8 mouse cellular contexts compared by ENCODE assay signal in the genomic region with DNA sequence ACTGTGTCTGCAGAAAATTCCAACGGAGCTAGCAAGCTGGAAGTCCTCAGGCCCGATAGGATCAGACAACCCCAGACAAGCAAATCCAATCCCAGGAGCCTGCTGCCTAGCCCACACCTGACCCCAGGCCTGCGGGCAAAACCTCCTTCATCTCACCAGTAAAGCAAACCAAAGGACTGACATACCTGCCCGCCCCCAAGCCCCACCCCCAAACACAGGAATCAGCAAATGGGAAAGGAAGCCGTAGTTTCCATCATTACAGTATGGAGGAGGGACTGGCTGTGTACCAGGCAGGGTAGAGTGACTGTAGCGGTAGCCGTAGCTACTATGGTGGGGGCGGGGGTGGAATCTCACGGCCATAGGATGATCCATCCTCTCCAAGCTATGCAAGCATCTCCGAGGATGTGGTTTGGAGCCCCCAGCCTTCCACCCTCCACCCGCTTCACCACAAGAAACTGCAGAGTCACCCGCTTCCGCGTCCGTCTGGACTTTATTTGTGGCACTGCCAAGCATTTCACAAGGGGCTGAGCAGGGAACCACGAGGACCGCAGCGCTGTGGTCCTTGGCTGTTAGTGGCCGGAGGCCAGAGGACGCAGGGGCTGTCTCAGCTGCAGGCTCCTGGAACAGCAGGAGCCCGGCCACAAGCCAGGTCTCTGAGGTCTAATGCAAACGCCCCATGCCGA. TPM values are rescaled to one million over a fixed set of nuclear protein-coding genes. Genes with fewer than 3 reads are reported as not detected.
DNase-seq lines count a peak whose midpoint lies in the region; ATAC-seq lines count a peak whose summit lies in the region.

No protein-coding gene starts in this region.

- no peaks in the 10 kb centered on the region for H3K36me3 ChIP-seq in hindbrain, embryonic 11.5 days (ENCODE audit: control insufficient read depth, insufficient read depth, low read length)
- no peaks in the 10 kb centered on the region for H3K36me3 ChIP-seq in kidney, embryonic 16.5 days (ENCODE audit: insufficient read depth, low read length)

- no peaks in the 10 kb centered on the region for H3K9me3 ChIP-seq in hindbrain, embryonic 11.5 days (ENCODE audit: control insufficient read depth, low read length)
- no peaks in the 10 kb centered on the region for H3K9me3 ChIP-seq in kidney, embryonic 16.5 days (ENCODE audit: low read length)

- WGBS in hindbrain, embryonic 11.5 days, result 26% methylated on average over 23 of the region's 23 CpGs
- WGBS in kidney, embryonic 16.5 days, result 52% methylated on average over 23 of the region's 23 CpGs

- no peaks in the 10 kb centered on the region; the same call in 1 of the 2 replicates for H3K4me1 ChIP-seq in hindbrain, embryonic 11.5 days (replicated peaks; ENCODE audit: control insufficient read depth, insufficient read depth, low read length)
- H3K4me1 ChIP-seq in kidney, embryonic 16.5 days (ENCODE audit: insufficient read depth, low read length), result peaks cover 21% of the 10 kb centered on the region

- no peak overlapping the region for H3K4me3 ChIP-seq in hindbrain, embryonic 11.5 days (ENCODE audit: low read depth, low read length)
- no peak overlapping the region for H3K4me3 ChIP-seq in kidney, embryonic 16.5 days (ENCODE audit: low read length)

- no peaks in the 10 kb centered on the region for H3K27me3 ChIP-seq in hindbrain, embryonic 11.5 days (ENCODE audit: control insufficient read depth, insufficient read depth, low read length)
- no peaks in the 10 kb centered on the region for H3K27me3 ChIP-seq in kidney, embryonic 16.5 days (ENCODE audit: insufficient read depth, low read length)

- no peak overlapping the region for H3K9ac ChIP-seq in hindbrain, embryonic 11.5 days (ENCODE audit: low read depth, low read length)
- no peak overlapping the region for H3K9ac ChIP-seq in kidney, embryonic 16.5 days (replicated peaks; ENCODE audit: low read length)

- H3K27ac ChIP-seq in hindbrain, embryonic 11.5 days (ENCODE audit: low read depth, low read length), result no peak overlapping the region
- H3K27ac ChIP-seq in kidney, embryonic 16.5 days (ENCODE audit: low read length), result no peak overlapping the region

- no peak for ATAC-seq in hindbrain, embryonic 11.5 days (ENCODE audit: low FRiP score)
- peak; percentile 71 for ATAC-seq in megakaryocyte, adult 5-6 weeks (ENCODE audit: poor library complexity, severe bottlenecking)
- ATAC-seq in kidney, embryonic 16.5 days (ENCODE audit: low FRiP score, low TSS enrichment), result no peak

- peak; percentile 72 for DNase-seq in adrenal gland, postnatal 10 days
- DNase-seq in adrenal gland, postnatal 4 days (ENCODE audit: low spot score in 2 of 2), result no peak
- DNase-seq in thymus, postnatal 0 days (ENCODE audit: low spot score), result peak; percentile 69
- no peak for DNase-seq in thymus, adult 18-20 months
- no peak for DNase-seq in hindbrain, embryonic 11.5 days (ENCODE audit: low spot score)
- DNase-seq in thymus, postnatal 4 days, result peak; percentile 53

- 0 out of 2 replicates have a peak overlapping the region, but pooled peaks have one; percentile 13 for H3K4me2 ChIP-seq in hindbrain, embryonic 11.5 days (replicated peaks; ENCODE audit: low read depth, low read length)
- H3K4me2 ChIP-seq in kidney, embryonic 16.5 days (replicated peaks; ENCODE audit: low read depth, low read length), result no peak overlapping the region

RNA-seq across cellular contexts. Expression of a gene that starts 4.4 kb away (rescaled TPM):
- 100 to 1,000 TPM; 125 to 153 TPM for total RNA-seq in adrenal gland, postnatal 10 days (2021)
- 100 to 1,000 TPM; 240 to 243 TPM for total RNA-seq in adrenal gland, postnatal 4 days (2021)
- 14.3 and 19.8 TPM in 2 replicates for polyA plus RNA-seq in thymus, postnatal 0 days (2015; fragmentation: Nextera tagmentation; extraction: Ambion mirVana)
- polyA plus RNA-seq in hindbrain, embryonic 11.5 days (2014; fragmentation: Nextera tagmentation; extraction: Ambion mirVana), result 14.5 and 21.2 TPM in 2 replicates
- 87.7 and 107 TPM in 2 replicates for total RNA-seq in megakaryocyte, adult 5-6 weeks (2015)
- total RNA-seq in megakaryocyte, adult 5-6 weeks (2017), result 15.0 and 21.5 TPM in 2 replicates
- 25.9 and 27.5 TPM in 2 replicates for polyA plus RNA-seq in kidney, embryonic 16.5 days (2015; fragmentation: Nextera tagmentation; extraction: Ambion mirVana)

Comparison
In these comparisons a context has a peak if more than half of its experiments do, and no peak if none do; other contexts are left out.
1. DNase-seq: peak in adrenal gland, postnatal 10 days (single experiment), thymus, postnatal 0 days (single experiment) and thymus, postnatal 4 days (single experiment); none in adrenal gland, postnatal 4 days (0 of 2), thymus, adult 18-20 months (0 of 2) and hindbrain, embryonic 11.5 days (single experiment).